Mouse (Mus musculus) liver, adult (tissue): Measurements from ENCODE around the gene Tdrd7.

Experiments
- GATA4 ChIP-seq: IDR thresholded peaks from 2 replicates; pipeline ENCODE4 v1.6.1; 2014; ENCODE audit warnings: mild to moderate bottlenecking, low read length; ENCODE audit not compliant: insufficient replicate concordance

Gene Tdrd7

DNA sequence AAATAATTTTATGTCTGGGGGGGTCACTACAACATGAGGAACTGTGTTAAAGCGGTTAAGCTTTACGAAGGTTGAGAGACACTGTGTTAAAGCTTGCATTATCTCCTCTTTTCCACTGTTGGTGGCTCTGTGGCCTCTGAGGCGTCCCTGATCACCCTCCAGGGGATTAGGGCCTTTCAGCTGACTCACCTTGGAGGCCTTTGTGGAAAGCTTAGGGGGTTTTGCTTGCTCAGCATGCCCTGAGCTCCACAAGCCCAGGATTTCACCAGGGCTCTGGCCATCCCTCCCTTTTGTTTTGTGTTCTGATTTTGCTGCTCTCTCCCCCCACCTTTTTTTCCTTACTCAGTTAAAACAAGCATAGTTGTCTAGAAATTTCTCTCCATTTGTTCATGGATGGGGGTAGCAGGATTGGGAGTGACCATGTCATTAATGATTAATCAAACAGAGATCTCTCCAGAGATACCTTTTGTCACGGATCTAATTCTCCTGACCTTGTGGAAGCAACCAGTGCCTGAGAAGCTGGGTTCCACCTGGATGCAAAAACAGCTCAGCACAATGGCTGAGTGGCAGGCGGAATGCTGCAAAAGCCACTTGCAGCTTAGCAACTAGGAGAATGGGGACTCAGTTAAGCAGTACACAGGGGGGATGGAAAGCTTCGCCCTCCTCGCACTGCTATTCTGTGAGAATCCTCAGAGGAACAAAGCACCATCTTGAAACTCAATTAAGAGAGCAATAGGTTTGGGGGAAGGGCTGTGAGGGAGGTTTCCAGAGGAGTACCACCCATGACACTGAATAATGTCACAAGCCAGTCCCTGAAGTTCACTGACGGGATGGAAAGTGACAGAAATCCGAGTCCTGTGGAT, 2.6 kb downstream of the Tdrd7 start:
- TF ChIP-seq GATA4, result peak; percentile 37; the same call in 1 of the 2 replicates

DNA sequence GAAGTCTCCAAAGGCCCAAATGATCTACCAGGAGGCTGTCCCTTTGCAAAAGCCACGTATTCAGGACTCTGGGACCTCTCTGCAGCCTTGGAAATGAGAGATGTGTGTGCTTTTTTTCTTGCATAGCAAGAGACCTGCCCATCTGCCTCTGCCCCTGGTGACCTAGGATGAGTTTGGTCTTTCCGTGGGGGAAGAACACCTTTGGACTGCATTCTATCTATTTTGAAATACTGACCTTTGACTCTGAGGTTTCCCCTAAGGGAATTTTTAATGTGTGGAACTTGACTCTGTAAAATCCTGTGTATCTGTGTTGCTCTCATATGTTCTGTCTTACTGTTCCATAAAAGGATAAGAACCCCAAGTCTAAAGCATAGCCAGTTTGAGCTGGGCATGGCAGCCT, 3.9 kb downstream of the Tdrd7 start:
- no peak for TF ChIP-seq GATA4

DNA sequence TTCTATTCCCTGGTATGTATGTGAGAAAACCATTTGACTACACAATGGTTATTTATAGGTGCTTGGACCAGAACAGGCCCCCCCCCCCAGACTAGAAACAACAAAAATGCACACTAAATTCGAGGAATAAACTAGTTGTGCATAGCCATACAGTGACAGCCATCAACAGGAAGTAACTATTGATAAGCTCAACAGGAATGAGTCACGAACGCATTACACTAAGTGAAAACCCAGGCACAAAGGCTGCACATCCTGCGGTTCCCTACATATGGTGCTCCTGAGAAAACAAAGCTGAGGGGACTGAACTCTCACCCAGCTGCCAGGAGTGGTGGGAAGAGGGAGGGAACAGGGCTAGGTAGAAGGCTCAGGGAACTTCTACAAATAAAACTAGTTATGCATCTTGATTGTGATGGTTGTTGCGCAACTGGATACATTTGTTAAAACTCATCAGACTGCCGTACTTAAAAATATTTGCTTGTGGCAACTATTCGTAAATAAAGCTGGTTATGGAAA, 5.0 kb downstream of the Tdrd7 start:
- no peak for TF ChIP-seq GATA4

DNA sequence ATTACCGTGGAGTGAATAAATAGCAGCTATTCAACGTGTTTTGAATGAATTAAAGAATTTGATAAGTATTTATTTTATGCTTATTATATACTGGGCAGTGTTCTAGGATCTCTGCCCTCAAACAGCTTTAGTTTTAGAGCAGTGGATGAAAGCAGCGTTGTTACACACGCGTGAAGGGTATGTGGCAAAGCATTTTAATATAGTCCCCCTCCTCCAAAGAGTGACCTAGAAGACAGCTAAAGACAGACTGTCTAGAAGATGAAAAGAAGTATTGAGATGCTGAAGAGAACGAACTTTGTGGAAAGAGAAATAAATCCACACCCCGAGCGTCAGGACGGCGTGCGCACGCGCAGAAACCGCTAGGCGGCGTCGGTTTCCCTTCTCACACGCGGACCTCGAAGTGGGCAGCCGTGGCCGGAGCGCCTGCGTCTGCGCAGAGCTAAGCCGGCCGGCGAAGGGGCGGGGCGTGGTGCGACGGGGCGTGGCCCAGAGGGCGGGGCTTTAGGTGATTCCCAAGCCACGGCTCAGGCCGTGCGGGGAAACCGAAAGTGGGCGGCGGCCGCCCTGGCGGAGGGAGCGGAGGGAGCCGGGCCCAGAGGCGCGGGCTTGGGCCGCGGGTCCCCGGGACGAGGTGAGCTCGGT, 6.8 kb downstream of the Tdrd7 start:
- peak; percentile 20; the same call in 1 of the 2 replicates for TF ChIP-seq GATA4

DNA sequence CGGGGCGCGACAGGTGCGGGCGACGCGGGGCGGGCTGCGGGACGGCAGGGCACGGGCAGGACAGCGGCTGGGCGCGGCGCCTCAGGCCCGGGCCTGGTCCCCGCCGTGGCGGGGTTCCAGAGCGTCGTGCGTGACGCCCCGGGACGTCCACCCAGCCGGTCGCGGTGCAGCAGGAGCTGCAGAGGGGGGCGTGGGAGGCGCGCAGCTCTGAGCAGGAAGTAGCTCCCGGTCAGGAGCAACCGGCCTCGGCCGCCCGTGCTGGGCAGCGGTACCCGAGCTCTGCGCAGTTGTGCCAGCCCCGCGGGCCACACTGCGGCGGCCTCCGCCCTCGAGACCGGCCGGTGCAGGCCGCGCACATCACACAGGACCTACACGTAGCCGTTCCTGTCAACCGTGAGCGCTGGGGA, 7.3 kb downstream of the Tdrd7 start:
- TF ChIP-seq GATA4, result no peak

DNA sequence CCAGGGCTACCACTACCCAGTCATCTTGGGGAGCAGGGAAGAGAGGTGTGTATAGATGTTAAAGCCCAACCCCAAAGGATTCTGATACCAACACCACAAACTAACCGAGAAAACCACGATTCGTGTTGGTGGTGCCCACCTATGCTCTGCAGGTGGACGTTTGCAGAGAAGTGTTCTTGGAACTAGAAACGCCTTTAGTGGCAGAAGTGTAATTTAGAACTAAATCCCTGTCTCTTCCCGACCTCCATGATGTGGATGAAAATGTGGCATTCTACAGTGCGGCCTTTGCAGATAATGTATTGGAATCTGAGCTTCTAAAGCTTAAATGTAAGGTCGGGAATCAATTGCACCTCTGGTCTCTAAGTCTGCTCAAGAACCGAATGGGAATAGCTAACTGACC, 7.8 kb downstream of the Tdrd7 start:
- no peak for TF ChIP-seq GATA4

DNA sequence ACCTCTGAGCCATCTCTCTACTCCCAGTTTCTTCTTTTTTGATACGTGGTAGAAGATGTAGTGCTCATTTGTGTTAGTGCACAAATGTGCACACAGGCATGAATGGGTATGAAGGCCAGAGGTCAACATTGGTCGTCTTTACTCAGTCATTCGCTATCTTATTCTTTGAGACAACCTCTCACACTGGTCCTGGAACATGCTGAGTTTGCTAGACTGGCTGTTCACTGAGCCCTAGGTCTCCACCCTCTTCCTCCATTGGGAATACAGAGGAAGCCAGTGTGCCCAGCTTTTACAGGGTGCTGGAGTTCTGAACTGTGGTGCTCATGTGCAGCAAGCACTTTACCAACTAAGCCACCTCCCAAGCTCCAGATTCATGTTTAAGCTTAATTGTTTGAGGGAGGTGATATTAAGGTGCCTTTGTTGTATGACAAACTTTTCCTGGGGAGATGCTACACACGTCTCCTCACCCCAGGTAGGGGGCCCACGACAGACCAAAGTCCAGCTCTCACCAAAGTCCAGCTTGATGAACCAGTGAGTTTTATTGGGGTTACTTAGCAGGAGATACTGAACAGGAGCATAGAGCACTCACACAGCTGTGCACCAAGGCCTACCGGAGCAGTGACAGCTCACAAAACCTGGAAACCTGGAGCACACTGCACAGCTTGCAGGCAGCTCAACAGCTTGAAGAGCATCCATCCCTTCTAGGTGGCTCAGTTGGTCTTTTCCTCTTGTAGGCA, 12.0 kb downstream of the Tdrd7 start:
- no peak for TF ChIP-seq GATA4

DNA sequence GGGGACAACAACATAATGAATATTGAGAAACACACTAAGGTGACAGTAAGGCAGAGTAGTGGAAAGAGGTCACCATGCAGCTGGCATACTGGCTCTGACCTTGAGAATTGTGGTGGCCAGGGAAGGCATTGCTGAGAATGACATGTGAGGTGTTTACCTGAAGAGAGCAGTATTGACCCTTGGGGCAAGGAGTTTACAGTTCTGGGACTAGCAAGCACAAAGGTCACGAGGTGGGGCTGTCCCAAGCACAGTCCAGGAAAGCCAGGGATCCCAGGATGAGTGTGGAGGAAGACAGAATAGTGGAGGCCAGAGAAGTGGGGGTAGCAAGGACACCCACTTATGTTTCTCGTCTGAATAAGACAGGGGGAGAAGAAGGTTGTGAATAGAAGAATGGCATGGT, 14.8 kb downstream of the Tdrd7 start:
- TF ChIP-seq GATA4, result no peak

DNA sequence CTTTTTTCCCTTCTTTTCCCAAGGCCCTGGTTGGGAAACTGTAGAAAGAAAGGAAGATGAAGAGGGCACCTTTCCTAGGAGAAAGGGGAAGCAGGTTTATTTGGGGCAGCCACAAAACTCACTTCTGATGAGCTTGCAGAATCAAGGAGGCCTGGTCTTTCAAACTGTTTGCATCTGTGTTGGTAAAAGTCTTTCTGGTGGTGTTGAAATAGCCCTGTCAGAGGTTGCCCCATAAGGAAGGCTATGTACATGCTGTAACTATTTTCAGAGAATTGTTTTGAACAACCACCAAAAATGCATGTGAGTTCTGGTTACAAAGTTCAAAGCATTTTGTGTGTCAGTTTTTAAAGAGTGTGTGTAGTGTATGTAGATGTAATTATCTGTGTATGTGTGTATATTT, 15.9 kb downstream of the Tdrd7 start:
- TF ChIP-seq GATA4, result no peak

DNA sequence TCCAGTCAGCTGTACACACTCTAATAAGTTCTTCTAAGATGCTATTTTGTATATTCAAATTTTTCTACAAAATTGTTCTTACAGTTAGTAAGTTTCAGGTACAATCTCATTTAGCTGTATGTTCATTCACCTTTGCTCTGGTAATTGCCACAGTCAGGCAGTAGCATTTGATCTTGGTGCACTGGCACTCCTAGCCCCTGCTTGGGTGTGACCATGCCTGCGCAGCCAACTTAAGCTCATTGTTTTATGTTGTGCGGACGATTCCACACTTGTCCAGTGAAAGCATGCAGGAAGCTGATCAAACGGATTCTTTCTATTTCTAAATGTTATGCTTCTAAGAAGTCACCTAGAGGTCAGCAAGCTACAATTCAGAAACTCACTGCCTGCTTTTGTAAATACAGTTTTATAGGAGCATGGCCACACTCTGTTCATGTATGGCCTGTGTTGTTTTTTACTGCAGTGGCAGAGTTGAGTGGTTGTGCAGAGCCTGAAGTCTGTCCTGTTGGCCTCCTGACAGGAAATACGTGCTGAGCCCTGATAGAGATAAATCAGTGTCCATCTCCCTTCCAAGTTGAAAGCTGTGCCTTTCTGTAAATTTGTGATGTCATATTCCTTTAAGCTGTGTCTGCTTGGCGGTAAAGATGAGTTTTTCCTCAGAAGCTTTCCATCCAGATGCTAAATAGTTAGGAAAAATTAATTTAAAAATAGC, 25.4 kb downstream of the Tdrd7 start:
- no peak; the same call in 1 of the 2 replicates for TF ChIP-seq GATA4

DNA sequence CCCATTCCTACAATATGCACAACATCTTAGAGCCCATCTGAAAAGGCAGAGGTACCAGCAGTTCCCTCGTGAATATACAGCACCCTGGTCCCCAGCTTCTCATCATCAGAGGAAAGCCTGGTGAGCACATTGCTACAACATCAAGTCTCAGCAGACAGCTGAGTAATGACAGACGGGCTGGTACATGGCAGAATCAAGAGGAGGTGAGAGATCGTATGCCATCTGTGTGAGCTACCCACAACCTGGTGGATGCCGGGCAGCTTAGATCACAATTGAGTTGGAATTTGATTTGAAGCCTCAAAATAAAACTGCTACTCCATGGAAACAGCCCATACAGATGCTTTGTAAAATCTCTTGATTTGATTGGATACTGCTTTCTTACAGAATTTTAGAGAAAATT, 33.4 kb downstream of the Tdrd7 start:
- no peak for TF ChIP-seq GATA4

DNA sequence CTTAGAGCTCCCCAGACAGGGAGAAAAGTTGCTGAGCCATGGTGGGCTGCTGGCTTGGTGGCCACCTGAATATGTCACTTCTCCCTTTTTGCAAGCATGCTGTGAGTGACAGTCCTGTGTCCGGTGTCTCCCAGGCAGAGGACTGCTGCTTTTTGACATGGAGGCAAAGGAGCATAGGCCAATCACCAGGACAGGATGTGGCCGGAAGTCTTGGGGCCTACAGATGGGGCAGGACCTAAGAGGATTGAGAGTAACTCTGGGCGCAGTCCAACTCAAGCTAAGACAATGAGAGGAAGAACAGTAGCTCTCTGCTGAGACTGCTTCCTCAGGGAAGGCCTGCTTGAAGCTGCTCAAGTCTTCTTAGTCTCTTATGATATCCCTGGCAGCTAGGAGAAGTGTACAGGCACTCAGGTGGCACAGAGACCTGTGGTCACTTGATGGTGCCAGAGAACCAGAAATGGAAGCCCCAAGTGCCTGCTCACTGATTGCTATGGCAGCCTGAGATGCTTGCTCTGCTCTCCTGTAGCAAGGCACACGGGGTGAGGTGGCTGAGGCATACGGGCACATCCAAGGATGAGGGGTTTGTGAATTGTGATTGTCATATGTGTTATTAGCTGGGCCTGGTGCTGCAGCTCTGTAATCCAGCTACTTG, 43.1 kb downstream of the Tdrd7 start:
- TF ChIP-seq GATA4, result no peak

DNA sequence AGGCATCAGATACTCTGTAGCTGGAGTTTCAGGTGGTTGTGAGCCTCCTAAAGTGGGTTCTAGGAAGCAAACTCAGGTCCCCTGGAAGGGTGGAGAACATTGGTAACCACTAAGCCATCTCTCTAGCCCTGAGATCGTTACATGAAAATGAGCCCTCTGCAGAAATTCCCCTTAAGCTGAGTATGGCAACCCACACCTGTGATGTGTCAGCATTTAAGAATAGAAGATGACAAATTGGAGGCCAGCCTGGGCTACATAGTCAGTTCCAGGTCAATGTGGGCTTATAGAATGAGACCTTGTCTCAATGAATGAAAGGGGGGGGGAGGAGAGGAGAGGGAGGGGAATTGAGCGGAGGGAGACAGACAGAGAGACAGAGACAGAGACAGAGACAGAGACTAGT, 46.6 kb downstream of the Tdrd7 start:
- no peak for TF ChIP-seq GATA4

DNA sequence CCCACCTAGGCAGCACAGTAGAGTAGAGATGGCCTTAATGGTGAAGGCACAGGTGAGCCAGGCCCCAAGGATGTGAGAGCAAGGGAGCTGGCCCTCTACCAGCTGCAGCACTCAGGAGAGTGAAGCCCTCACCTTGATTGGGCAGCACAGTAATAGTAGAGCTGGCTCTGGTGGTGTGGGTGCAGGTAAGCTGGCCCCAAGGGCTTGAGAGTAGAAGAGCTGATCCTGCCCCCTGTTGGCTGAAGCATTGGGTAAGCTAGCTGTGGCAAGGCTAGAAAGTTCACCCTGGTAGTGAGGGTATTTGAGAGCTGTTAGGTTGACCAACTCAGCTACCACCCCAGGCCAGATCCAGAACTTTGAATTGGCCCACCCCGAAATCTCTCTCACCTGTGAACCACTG, 50.5 kb downstream of the Tdrd7 start:
- no peak for TF ChIP-seq GATA4

DNA sequence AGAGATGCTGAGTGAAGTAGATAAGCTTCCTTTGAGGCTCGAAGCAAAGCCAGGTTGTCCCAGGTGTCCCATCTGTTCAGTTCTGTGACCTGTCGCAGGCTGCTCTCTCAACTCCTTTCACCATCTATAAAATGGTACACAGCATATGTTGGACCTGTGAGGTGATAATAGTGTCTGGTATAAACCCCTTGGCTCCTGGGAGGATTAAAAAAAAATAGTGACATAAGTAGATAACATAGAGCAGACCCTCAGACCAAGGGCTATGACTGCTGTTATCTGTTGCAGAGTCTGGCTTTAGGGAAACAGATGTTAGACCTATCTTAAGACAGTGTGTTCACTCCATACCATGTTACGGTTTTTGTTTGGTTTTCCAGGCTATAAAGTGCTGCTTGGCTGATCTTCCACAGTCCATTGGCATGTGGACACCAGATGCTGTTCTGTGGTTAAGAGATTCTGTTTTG, 57.9 kb downstream of the Tdrd7 start:
- TF ChIP-seq GATA4, result no peak

DNA sequence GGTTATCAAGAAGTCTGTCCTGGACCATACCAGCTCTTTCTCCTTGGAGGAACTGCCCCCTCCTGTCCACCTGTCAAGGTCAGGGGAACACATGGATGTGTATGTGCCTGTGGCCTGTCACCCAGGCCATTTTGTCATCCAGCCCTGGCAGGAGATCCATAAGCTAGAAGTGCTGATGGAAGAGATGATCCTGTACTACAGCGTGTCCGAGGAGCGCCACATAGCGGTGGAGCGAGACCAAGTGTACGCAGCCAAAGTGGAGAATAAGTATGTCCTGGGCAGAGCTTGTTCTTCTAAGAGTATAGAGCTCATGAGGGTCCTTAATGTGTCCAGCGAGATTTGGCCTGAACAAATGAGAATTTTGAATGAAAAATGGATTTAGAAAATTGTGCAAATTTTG, 60.8 kb downstream of the Tdrd7 start:
- no peak for TF ChIP-seq GATA4
